Mouse (Mus musculus) testis, adult 2 months (tissue): ENCODE measurements around the gene Ube2q1. TPM values are rescaled to one million over a fixed set of nuclear protein-coding genes. Genes with fewer than 3 reads are reported as not detected.

Experiments
- H3K27ac ChIP-seq: fragments of 200-500 bp; 2 replicates; pipeline ENCODE4 v1.5.1; 2012; ENCODE audit warnings: low read depth, low read length; ENCODE audit not compliant: control insufficient read depth, insufficient read depth
- H3K27me3 ChIP-seq: fragments of 200-500 bp; 2 replicates; pipeline ENCODE4 v1.6.1; 2012; ENCODE audit warnings: mild to moderate bottlenecking, low read length, moderate library complexity; ENCODE audit not compliant: control insufficient read depth, insufficient read depth
- H3K36me3 ChIP-seq: fragments of 200-500 bp; 2 replicates; pipeline ENCODE4 v1.6.1; 2012; ENCODE audit warnings: mild to moderate bottlenecking, low read length; ENCODE audit not compliant: control insufficient read depth, insufficient read depth
- H3K4me1 ChIP-seq: fragments of 200-500 bp; 2 replicates; pipeline ENCODE4 v1.6.1; 2012; ENCODE audit warnings: low read length; ENCODE audit not compliant: control insufficient read depth, insufficient read depth
- H3K4me3 ChIP-seq: fragments of 200-500 bp; 2 replicates; pipeline ENCODE4 v1.5.1; 2012; ENCODE audit warnings: low read depth, mild to moderate bottlenecking, low read length, moderate library complexity, mixed read lengths; ENCODE audit not compliant: control insufficient read depth
- CTCF ChIP-seq: fragments of 200-500 bp; IDR thresholded peaks from 2 replicates; pipeline ENCODE4 v1.5.1; 2012; ENCODE audit warnings: low read depth, mild to moderate bottlenecking, inconsistent platforms, low read length, moderate library complexity; ENCODE audit not compliant: control insufficient read depth, insufficient read depth, insufficient replicate concordance
- POLR2A ChIP-seq: fragments of 200-500 bp; IDR thresholded peaks from 2 replicates; pipeline ENCODE4 v1.6.1; 2012; ENCODE audit warnings: low read depth, mild to moderate bottlenecking, inconsistent platforms, low read length, moderate library complexity; ENCODE audit not compliant: control insufficient read depth
- polyA plus RNA-seq: library from polyadenylated mRNA; depleted of rRNA; stranded (reverse); fragments of >200 nt; gene quantifications from 2 replicates; pipeline ENCODE4 v1.2.3, GENCODE M21; 2012

Ube2q1 gene
- polyA plus RNA-seq, 1 experiment: 20.5 TPM

DNA sequence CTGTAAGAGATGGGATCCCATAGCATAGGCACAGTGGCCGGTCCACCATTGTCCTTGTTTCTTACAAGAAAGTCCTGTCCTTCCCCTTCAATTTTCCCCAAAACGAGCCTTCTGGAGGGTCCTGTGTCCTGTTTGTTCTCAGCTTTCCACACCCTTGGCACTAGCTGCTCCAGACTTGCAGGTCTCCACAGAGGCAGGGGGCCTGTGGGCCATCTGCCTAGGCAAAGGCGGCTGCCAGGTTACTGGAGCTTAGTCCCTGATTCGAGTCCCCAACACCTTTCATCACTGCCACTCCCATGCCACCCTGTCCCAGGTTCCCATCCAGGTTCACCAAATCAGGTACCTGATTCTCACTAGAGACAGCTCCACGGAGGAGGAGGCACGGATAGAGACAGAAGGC is 18.1 kb upstream of the Ube2q1 start:
- TF ChIP-seq POLR2A (no peak), CTCF (no peak)
- Histone ChIP-seq H3K36me3 (no peaks in the 10 kb centered on the region), H3K27me3 (no peaks in the 10 kb centered on the region), H3K4me3 (no peak overlapping the region), H3K4me1 (peaks cover 3% of the 10 kb centered on the region; the same call in 1 of the 2 replicates), H3K27ac (no peak overlapping the region)

GRCm38 (mm10) chr3:89757851-89758250 is 15.6 kb upstream of the Ube2q1 start:
- Histone ChIP-seq H3K4me3 (no peak overlapping the region), H3K36me3 (no peaks in the 10 kb centered on the region), H3K27me3 (no peaks in the 10 kb centered on the region), H3K27ac (no peak overlapping the region), H3K4me1 (peaks cover 3% of the 10 kb centered on the region; the same call in 1 of the 2 replicates)
- TF ChIP-seq POLR2A (no peak), CTCF (no peak)

GRCm38 (mm10) chr3:89759786-89760185 is 13.6 kb upstream of the Ube2q1 start:
- Histone ChIP-seq H3K36me3 (no peaks in the 10 kb centered on the region), H3K27ac (no peak overlapping the region), H3K4me3 (no peak overlapping the region), H3K27me3 (no peaks in the 10 kb centered on the region), H3K4me1 (peaks cover 11% of the 10 kb centered on the region)
- TF ChIP-seq CTCF (no peak), POLR2A (no peak)

- peaks cover 11% of the 10 kb centered on the region for H3K4me1 ChIP-seq
- H3K27me3 ChIP-seq: no peaks in the 10 kb centered on the region
- peak within 1 kb of the TSS; percentile 44 for H3K4me3 ChIP-seq
- TF ChIP-seq CTCF: peak; percentile 5; the same call in 1 of the 2 replicates
- peak; percentile 28; the same call in 1 of the 2 replicates for TF ChIP-seq POLR2A
- H3K36me3 ChIP-seq: no peaks in the 10 kb centered on the region
- no peak within 1 kb of the TSS for H3K27ac ChIP-seq
Observed at GRCm38 (mm10) chr3:89764119-89764724, 9.2 kb upstream of the Ube2q1 start, which contains the start of gene Chrnb2. Chrnb2 (minus strand) TSS chr3:89764632.

- Histone ChIP-seq H3K27me3 (no peaks in the 10 kb centered on the region), H3K4me1 (peaks cover 4% of the 10 kb centered on the region), H3K36me3 (no peaks in the 10 kb centered on the region; the same call in 1 of the 2 replicates), H3K4me3 (no peak overlapping the region), H3K27ac (no peak overlapping the region)
- TF ChIP-seq POLR2A (no peak), CTCF (no peak)
Observed at GRCm38 (mm10) chr3:89769584-89769983, 3.8 kb upstream of the Ube2q1 start.

DNA sequence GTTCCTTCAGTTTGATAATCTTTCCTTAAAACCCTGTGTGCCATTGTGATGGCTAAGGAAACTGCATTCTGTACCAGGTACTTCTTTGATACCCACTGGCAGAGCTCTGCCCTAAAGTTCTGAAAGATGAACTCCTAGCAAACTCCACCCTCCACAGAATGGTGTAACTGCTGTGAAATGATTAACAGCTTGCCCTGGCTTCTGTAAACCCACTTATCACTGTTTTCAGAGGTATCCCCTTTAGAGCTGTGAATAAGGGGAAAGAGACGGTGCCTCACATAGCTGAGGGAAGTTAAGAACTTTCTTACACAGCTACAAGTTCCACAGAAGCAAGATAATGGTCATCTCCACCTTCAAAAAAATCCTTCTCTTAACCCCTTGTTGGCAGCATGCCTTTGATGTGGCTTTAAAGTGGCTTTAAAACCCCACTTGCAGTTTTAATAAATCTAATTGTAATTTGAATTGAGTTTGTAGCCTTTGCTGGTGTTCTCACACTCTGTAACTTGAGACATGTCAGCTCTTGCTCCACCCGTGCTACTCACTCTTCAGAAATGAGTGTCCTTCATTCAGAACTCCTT is 2.9 kb upstream of the Ube2q1 start:
- TF ChIP-seq POLR2A: no peak
- TF ChIP-seq CTCF: no peak
- Histone ChIP-seq H3K4me3 (no peak overlapping the region), H3K4me1 (peaks cover 4% of the 10 kb centered on the region), H3K36me3 (no peaks in the 10 kb centered on the region; the same call in 1 of the 2 replicates), H3K27ac (no peak overlapping the region), H3K27me3 (no peaks in the 10 kb centered on the region)

DNA sequence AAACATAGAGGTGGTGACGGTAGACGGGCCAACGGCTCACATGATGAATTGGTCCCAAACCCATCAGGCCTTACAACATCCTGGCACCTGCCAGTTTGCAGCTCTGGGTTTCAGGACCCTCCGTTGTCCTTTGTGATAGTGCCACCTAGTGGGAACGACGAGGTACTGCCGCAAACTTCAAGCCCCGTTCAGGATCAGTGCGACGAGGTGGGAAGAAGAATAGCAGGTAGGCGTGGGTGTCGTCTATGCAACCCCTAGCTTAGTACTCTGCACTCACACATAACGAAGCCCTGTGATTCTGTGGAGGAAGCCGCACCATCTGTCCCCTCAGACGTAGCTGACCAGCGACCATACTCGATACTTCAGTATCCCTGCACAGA is 838 bp upstream of the Ube2q1 start:
- Histone ChIP-seq H3K27ac (peak overlapping the region; percentile 52), H3K4me1 (peaks cover 4% of the 10 kb centered on the region), H3K36me3 (peaks cover 1% of the 10 kb centered on the region; the same call in 1 of the 2 replicates), H3K27me3 (no peaks in the 10 kb centered on the region), H3K4me3 (peak overlapping the region; percentile 76)
- TF ChIP-seq POLR2A (no peak), CTCF (peak; percentile 96)
